Mouse (Mus musculus): ENCODE measurements around the gene Immp2l.

The Immp2l gene

DNA sequence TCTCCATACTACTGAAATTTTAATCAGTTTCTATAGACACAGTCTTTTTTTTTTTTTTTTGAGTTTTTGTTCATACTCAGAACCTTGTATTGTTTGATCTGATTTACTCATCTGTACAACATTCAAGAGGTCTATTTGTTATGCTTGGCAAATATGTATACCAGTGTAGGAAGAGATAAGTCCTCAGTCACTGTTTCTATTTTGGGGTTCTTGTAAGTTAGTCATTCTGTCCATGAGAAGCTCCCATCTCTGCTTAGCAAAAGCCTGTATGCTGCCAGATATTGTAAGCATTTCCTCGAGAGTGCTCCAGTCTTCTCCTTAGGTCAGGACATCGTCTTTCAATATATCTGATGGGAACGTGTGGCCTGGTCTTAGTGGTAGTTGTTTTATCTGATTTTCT, 168.9 kb downstream of the Immp2l start:
- DNase-seq = no peak

DNA sequence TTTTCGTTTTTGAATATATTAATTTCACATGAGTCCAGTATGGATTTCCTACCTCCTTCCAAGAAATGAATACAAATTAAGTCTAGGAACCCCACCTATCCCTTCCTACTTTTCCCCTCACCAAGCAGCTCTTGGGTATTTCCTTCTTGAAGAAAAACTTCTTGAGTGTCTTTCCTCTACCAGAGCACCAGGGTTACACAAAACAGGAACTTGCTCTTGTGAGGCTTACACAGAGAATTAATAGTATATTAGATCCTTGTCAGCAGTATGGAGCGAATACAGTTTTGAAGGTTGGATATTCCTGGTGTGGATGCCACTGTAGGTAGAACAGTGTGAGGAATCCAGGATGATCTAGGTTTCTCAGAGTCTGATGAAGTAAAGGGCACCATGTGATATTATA, 172.5 kb downstream of the Immp2l start:
- no peak for DNase-seq

DNA sequence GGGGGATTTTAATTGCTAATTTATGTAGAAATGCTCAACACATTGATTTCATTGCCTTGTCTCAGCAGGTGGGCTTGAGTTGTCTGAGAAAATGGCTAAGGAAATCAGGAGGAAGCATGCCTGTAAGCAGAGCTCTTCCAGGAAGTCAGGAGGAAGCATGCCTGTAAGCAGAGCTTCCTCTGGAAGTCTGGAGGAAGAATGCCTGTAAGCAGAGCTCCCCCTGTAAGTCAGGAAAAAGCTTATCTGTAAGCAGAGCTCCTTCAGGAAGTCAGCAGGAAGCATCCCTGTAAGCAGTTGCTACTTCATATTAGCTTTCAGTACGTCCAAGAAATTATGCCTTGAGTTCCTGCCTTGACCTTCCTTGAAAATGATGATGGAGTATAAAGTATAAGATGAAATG, 191.3 kb downstream of the Immp2l start:
- DNase-seq = no peak

DNA sequence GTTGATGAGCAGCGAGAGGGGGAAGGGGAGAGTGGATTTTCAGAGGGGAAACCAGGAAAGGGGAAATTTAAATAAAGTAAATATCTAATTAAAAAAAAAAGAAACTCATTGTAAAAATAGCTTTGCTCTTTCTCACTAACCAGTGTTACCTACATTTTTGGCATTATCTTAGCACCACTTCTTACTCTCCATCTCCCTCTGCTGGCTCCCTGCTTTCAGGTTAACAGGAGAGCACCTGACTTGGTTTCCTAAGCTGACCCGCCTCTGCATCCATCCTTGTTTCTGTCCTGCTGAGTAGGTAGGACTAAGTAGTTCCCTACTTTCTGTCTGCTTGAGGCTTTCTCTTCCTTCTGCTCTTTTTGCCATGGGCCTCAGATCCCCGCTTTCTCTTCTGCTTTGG, 198.0 kb downstream of the Immp2l start:
- no peak for DNase-seq

DNA sequence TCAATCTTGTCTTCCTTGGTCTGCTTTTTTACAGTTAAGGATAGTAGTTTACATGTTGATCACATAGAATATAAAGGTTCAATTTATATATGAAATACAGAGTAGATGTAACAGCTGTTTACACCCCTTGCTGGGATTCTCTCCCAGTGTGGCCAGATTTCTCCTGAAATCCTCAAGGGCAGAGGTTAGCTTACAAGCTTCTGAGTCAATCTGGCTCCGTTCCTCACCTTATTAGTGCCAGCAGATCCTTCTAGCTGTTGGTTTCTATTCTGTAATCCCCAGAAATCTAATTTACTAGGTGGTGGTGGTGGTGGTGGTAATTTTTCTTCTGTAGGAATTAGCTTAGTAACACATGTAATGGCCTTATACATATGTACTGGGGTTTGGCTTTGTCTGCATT, 199.8 kb downstream of the Immp2l start:
- no peak for DNase-seq

DNA sequence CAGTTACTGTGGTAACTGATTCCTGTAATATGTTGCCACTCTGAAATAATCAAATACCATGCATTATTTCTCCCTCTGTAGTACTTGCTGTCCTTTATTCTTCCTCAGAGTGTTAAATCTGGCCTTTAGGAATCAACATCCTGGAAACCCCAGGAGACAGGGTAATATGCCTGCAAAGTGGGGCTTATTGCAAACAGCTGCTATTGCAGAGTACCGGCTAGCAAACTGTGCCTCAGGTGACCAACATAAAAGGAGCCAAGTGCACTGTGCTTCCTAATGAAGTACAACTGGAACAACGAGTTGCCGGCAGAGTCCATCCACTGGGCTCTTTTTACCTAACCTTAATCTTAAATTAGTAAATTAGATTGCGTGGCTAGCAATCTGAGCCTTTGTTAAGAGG, 200.6 kb downstream of the Immp2l start:
- DNase-seq = no peak

DNA sequence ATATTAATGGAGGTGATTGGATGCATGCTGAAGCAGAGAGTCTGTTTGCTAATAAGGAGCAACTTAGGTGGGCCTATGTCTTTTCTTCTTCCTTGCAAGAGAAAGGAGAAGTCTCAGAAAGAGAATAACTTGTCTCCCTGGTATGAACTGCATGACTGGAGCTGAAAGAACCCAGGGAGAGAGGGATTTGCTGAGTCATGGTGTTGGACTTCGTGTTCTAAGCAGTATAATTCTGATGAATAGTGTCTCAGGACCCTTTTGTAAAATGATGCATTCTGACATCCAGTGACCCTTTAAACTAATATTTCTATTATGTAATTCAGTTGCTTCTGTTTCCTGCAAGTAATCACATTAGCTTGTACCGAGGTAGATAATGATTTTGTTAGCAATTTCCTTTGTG, 208.1 kb downstream of the Immp2l start:
- no peak for DNase-seq

DNA sequence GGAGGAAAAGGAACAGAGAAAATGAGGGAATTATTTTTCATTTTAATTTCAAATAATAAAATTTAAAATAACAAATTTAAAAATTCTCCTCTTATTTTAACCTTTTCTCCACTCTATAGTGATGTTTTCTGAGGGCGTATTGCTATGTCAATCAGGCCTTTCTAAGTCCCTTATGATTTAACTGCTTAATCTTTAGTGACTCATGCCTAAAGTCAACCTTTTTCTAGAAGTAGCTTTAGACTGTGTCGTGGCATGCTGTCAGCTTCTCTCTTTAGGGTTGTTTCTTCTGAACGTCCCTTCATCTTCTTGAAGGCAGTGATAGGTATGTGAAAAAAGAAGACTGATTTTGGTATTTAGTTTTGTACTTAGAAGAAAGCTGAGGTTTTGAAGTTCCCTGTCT, 214.0 kb downstream of the Immp2l start:
- no peak for DNase-seq

DNA sequence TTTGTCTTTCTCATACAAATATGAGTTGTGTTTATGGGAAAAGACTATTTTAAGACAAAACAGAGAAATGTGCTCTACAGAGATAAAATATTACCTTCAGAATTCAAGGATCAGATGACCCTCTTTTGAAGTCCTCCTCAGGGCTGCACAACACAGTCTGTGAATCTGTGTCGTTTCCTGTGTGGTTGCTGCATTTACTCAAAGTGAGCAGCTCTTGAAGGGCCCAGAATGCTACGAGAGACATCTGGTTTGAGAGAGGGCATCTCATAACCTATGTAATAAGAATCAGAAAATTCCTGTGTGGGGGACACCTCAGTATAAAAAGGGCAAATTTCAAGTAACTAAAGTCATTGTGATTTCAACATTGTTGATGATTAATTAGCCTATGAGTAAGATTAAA, 217.3 kb downstream of the Immp2l start:
- no peak for DNase-seq

DNA sequence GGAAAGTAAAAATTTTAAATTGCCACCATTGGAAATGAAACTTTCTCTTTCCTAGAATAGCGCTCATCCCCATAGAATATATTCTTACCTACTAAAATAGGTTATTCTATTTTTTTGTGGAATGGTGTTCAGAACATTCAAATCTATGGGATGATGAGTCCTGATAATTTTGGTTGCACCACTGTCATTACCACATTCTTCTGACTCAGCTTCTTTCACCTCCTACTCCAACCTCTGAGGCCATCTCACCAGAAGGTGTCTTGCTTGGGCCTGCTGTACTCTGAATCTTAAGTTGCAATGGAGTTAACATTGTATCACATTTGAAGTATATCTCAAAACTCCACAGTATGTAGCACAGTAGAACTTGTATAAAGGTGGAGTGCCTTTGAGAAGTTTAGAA, 224.4 kb downstream of the Immp2l start:
- no peak for DNase-seq

DNA sequence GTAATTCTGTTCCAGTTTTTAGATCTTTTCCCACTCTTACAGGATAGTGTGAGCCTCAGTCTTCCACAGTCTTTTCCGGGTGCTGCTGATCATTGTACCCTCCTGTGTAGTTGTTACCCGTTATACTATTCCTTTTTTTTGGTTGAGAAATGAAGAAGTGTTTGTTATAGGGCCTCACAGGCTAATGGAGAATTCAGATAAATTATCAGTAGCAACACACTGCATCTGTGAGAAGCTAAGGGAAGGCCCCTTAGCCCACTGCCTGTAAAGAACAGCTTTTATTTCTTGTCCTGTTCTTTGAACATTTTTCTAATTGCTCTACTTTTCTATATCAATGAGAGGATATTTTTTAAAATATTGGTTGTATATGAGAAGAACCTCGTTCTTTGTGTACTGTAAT, 226.2 kb downstream of the Immp2l start:
- no peak for DNase-seq

DNA sequence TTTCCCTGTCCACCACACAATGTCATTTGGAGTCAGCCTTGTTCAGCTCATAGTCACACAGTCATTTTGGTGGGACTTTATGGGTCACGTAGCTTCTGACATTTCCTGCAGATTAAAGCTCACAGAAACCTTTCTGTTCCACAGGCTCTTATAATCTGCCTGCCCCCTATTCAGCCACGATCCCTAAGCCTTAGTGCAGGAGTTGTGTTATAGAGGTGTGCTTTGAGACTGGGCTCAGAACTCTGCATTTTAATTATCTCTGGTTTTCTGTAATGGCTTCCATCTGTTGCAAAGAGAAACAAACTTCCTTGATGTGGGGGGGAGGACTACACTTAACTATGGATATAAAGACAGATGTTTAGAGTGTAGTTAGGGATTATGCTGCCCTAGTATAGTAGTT, 234.0 kb downstream of the Immp2l start:
- no peak for DNase-seq

DNA sequence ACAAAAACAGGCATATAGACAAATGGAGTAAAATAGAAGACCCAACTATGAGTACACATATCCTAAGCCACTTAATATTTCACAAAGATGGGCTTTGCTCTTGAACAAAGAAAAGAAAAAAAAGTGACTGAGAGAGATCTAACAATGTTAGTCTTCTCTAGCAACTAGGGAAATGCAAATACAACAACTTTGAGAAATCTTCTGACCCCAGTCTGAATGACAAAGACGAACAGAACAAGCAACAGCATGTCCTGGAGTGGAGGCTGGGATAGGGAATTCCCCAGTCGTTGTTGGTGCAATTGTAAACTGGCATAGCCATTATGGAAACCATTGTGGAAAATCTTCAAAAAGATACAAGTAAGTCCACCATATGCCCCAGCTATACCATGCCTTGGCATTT, 235.7 kb downstream of the Immp2l start:
- DNase-seq = no peak

DNA sequence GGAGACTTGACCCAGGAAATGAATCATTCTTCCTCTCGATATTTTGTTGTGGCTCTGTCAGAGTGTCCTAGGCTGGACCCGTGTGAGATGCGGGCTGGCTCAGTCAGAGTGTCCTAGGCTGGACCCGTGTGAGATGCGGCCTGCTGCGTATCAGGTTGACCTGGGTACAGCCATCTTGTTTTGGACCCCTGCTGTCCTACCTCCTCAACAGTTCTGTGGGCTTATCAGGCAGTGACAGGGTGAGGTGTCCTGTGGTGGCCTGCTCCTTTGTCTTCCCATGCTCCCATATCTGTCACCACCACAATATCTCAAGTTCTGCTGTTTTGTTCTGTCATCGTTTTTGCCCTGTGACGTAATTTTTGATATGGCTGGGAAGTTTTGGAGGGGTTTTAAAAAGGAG, 250.2 kb downstream of the Immp2l start:
- DNase-seq = no peak

DNA sequence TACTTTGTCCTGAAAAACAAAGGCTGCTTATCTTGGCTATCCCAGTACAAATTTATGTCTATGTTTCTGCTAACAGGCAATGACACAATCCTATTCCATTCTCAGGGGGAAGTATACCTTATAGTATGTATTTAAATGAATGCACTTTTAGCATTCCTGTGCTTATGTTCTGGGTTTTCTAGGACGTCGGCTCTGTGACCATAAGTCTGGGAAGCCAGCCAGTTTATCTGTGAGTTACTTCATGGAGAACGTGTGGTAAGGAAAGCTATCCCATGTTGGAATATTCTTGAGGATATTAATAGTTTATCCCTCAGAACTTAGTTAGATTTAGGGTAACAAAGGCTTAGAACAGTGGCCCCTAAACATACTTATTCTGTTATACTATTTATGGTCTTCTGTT, 251.5 kb downstream of the Immp2l start:
- no peak for DNase-seq

DNA sequence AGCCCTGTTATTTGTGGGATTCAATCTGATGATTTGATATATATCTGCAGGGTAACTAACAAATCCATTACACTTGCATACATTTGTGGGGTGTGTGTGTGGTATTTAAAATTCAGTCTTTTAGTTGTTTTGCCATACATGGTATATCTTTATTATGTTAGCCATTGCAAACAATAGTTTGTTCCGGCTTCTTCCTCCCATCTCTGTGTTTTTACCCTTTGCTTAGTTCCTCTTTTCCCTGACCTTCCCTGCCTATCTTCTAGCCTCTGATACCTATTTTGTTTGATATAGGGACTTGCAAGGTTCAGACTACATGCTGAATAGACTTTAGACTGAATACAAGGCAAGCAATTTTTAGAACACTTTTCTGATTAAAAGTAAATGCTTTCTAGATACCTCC, 254.0 kb downstream of the Immp2l start:
- no peak for DNase-seq

DNA sequence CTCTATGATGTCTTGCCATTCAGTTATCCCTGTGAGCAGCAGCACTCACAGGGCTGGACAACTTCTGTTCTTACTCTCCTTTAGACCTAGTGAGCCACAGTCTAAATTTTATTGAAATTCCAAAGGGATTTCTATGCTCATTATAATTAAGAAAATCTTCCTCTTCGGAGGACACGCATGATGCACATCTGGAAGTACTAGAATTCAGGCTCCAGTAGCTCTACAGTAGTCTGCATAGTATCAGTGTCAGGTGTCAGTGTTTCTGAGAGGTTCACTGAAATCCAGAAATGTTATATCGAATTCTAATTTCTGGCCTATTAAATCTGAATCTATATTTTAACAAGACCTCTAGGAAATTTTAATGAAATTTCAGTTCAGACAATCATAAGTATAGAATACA, 265.2 kb downstream of the Immp2l start:
- DNase-seq = no peak

DNA sequence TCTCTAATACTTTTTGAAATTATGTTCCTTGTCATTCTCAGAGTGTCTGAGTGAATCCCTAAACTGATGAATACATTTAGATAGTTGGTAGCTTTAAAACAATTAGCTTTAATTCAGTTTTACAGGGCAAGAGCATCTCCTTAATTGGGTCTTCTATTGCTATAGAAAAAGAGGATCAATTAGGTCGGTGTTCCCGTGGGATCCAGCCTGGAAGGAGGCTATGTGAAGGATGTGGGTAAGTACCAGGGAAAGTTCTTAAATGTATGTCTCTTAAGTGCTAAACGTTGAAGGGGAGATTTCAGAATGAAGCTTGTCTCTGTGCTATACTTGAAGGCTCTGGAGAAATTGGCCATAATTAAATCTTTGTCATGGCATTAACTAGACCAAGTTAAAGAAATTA, 283.1 kb downstream of the Immp2l start:
- no peak for DNase-seq

DNA sequence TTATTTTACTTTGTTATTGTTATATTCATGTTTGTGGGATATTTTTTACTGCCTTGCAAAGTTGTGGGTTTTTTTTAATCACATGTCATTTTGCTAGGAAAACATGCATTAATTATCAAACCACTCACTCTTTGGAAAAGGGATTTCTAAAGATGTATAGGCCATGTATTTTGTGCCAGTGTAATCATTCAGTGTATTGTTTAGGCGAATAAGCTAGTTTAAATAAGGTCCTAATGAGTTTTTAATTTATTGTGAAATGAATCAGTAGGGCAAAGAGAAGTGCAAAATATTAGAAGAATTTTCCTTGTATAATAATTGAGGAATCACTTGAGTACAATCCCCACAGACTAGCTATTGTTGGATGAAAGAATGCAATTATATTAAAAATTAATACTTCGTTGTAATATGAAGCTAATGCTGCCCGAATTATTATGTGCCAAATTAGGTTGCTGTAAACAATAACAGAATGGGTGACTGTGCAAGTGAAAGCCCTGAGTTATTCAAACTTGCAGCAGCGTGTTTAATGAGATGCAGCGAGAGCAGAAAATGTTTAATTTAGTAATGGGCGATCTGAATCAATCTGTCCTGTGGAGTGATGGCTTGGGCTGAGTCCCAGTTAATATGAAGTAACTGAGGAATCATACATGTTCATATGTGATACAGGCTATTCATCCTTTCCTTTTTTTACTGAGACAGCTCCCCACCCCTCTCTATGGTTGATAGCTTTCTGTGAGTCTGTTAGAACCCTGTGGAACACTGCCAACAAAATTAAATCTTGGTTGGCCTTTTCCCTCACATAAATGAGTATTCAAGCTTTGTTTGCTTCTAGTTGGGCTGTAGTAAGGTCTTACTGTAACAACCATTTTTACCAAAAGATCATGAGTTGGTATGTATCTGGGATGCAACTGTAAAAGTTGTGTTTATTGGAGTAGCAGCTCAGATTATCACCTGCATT, 285.1 kb downstream of the Immp2l start:
- no peak for DNase-seq

DNA sequence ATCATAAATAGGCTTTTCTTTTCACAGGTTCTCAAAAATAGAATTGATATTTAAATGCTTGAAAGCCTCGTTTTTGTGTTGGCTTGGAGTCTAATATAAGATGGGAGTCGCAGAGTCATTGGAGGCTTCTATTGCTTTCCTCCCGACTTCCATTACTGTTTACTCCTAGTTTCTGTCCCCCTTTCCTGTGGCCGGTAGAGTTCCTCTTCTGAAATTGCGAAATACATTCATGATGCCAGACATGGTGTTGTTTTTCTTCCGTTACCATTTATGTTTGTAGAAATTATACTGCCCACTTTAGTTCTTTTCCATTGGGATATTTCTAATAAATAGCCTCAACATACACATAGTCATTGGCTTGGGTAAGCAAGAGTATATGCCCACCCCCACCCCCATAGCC, 289.5 kb downstream of the Immp2l start:
- DNase-seq = no peak

DNA sequence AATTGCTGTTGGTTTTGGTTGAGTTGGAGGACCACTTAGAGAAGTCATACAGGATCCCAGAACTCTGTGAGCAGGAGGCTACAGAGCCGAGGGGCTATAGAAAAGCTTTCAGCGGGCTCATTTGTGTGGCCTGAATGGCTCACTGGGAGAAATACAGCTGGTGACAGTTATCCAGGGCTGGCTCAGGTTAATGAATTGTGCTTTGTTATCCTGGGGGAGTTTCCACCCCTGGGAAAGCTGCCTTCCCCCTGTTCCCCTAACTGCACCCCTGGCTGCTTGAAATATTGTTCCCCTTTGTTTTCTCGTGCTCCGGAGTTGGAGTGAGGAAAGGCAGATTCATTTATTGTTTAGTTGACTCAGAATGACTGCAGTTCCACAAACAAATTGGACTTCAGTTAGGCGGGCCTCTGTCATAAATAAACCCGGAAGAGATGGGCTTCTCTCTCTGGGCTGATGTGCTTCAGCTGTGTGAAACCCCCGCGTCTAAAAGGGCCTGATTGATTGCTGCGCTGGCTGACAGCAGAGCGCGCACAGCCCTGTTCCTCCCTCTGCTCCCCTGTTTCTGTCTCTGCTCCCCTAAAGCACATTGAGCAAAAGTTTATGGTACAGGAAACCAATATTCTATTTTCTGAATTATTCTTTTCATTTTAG, 291.0 kb downstream of the Immp2l start:
- DNase-seq = no peak

DNA sequence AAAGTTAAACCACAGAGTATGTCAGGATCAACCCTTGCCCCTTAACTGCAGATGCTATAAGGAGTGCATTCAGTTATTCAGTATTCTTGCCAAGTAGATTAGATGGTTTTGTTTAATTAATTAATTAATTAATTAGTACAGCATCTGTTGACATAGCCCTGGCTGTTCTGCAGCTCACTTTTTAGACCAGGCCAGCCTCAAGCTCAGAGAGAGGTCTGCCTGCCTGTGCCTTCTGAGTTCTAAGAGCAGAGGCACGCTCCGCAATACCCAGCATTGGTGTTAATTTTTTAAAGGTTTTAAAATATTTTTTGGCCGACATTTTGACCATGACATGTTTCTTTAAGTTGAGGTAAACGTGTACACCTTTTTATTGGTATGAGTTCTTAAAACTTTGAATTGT, 292.0 kb downstream of the Immp2l start:
- no peak for DNase-seq

DNA sequence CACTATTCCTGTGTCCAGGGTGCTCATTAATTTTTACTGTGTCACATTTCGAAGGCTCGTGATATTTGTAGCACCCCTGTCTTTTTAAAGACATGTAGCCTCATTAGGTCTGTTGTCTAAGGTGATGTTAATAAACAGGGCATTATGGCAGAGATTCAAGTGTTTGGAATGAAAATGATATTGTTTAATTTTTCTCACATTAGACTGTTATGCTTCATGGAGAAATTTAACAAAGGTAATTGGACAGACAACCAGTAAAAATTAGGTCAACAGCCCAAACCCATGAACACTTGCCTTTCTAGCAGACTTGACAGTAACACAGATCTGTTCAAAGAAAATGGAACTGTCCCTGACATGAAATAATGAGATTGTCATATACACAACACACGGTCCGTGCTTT, 292.5 kb downstream of the Immp2l start:
- DNase-seq = no peak

DNA sequence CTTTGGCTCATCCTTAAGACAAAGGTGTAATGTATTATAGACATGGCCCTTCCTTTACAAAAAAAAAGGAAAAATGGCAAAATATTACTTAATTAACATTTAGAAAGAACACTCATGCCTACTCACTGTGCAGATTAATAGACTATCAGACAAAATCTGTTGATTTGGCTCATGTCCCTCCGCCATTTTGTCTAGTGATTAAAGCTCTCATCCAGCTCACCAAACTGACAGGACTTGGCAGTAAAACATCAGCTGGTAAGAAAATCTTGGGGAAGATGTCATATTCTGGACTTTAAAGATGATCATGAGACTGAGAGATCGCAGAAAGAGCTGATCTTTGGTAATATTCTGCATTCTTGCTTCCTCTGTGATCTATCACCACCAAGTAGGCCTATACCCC, 293.5 kb downstream of the Immp2l start:
- DNase-seq = no peak

DNA sequence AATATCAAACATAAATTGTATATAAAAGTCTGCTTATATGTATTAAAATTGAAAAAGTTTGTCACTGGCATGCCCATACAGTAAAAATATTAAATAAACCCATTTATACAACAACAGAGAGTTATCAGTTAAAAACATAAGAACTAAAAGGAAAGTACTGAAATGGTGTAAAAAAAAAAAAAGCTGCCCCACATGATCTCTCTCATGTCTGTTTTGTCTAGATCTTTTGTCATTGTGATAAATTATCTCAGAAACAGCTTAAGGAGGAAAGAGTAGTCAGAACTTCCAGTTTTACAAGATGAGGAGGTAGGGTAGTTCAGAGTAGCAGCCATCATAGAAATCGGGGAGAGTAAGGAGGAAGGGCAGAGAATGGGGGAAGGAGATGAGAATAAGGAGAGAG, 298.1 kb downstream of the Immp2l start:
- no peak for DNase-seq
